Mouse (Mus musculus) macrophage (primary cell): Measurements from ENCODE around the gene Ptms. TPM values are rescaled to one million over a fixed set of nuclear protein-coding genes. Genes with fewer than 3 reads are reported as not detected.
A peak's percentile ranks its signal among the peaks of the same experiment; 100 is the strongest.

ENCODE experiments used
- H3K27ac ChIP-seq: fragments of 350-480 bp; formaldehyde crosslinking; 2 replicates; pipeline ENCODE4 v1.9.0; 2021
- H3K36me3 ChIP-seq: fragments of 350-480 bp; formaldehyde crosslinking; 2 replicates; pipeline ENCODE4 v1.9.0; 2021; ENCODE audit errors: inconsistent target
- H3K4me3 ChIP-seq: fragments of 350-480 bp; formaldehyde crosslinking; 2 replicates; pipeline ENCODE4 v1.9.0; 2021; ENCODE audit errors: inconsistent target
- H3K79me2 ChIP-seq: fragments of 350-480 bp; formaldehyde crosslinking; 2 replicates; pipeline ENCODE4 v1.9.0; 2021; ENCODE audit errors: inconsistent target
- WGBS: methylation state at CpG from one replicate; pipeline ENCODE4 v1.1.7; 2026; ENCODE audit warnings: inconsistent platforms; ENCODE audit not compliant: missing documents; 5-methylcytosine and 5-hydroxymethylcytosine counted together
- polyA plus RNA-seq: library from polyadenylated mRNA; stranded (reverse); fragments of 250-400 nt; gene quantifications from 3 replicates; pipeline ENCODE4 v1.2.4, GENCODE M21; 2018; ENCODE audit warnings: inconsistent platforms

Ptms gene
- polyA plus RNA-seq, 1 experiment from 2014 or later = 1,227 TPM

GRCm38 (mm10) chr6:124937493-124937892, 17.6 kb upstream of the Ptms start:
- Histone ChIP-seq H3K4me3 (no peak overlapping the region), H3K36me3 (peaks cover 34% of the 10 kb centered on the region), H3K79me2 (peaks cover 8% of the 10 kb centered on the region), H3K27ac (no peak overlapping the region)
- WGBS = 93% methylated on average over 2 of the region's 2 CpGs

GRCm38 (mm10) chr6:124936681-124937080, 16.8 kb upstream of the Ptms start:
- H3K27ac ChIP-seq = no peak overlapping the region
- peaks cover 34% of the 10 kb centered on the region for H3K36me3 ChIP-seq
- H3K79me2 ChIP-seq = peaks cover 16% of the 10 kb centered on the region
- WGBS = 100% methylated on average over 1 of the region's 1 CpGs
- no peak overlapping the region for H3K4me3 ChIP-seq

- no peak overlapping the region for H3K27ac ChIP-seq
- peaks cover 34% of the 10 kb centered on the region for H3K36me3 ChIP-seq
- H3K79me2 ChIP-seq = peaks cover 17% of the 10 kb centered on the region
- no peak overlapping the region for H3K4me3 ChIP-seq
- 96% methylated on average over 7 of the region's 7 CpGs for WGBS
These were observed 14.8 kb upstream of the Ptms start for GRCm38 (mm10) chr6:124934670-124935069.

- Histone ChIP-seq H3K79me2 (peaks cover 17% of the 10 kb centered on the region), H3K27ac (no peak overlapping the region), H3K4me3 (no peak overlapping the region), H3K36me3 (peaks cover 30% of the 10 kb centered on the region)
- 94% methylated on average over 3 of the region's 3 CpGs for WGBS
These were observed 13.2 kb upstream of the Ptms start for GRCm38 (mm10) chr6:124933127-124933526.

- Histone ChIP-seq H3K27ac (0 out of 2 replicates have a peak overlapping the region, but pooled peaks have one; percentile 45), H3K36me3 (peaks cover 30% of the 10 kb centered on the region), H3K4me3 (peak overlapping the region; percentile 70), H3K79me2 (peaks cover 17% of the 10 kb centered on the region)
- 80% methylated on average over 12 of the region's 12 CpGs for WGBS
These were observed 12.4 kb upstream of the Ptms start for GRCm38 (mm10) chr6:124932314-124932695.

- H3K79me2 ChIP-seq = peaks cover 17% of the 10 kb centered on the region
- H3K27ac ChIP-seq = peak overlapping the region; percentile 45
- peak overlapping the region; percentile 70 for H3K4me3 ChIP-seq
- 2% methylated on average over 48 of the region's 48 CpGs for WGBS
- peaks cover 30% of the 10 kb centered on the region for H3K36me3 ChIP-seq
These were observed 11.8 kb upstream of the Ptms start for GRCm38 (mm10) chr6:124931525-124932313.

GRCm38 (mm10) chr6:124930754-124931524, 11.0 kb upstream of the Ptms start, which contains the start of gene Mlf2:
Gene Mlf2 (plus strand): TSS chr6:124931386.
- Histone ChIP-seq H3K4me3 (peak within 1 kb of the TSS; percentile 70), H3K36me3 (peaks cover 24% of the 10 kb centered on the region), H3K27ac (peak within 1 kb of the TSS; percentile 55), H3K79me2 (peaks cover 17% of the 10 kb centered on the region)
- whole genome bisulfite sequencing = under 1% methylated on average over 53 of the region's 64 CpGs

GRCm38 (mm10) chr6:124930231-124930630, 10.3 kb upstream of the Ptms start:
- peaks cover 17% of the 10 kb centered on the region for H3K79me2 ChIP-seq
- H3K36me3 ChIP-seq = peaks cover 17% of the 10 kb centered on the region
- peak overlapping the region; percentile 17; the same call in 1 of the 2 replicates for H3K4me3 ChIP-seq
- 89% methylated on average over 1 of the region's 1 CpGs for WGBS
- peak overlapping the region; percentile 55 for H3K27ac ChIP-seq

GRCm38 (mm10) chr6:124925941-124926340, 6.0 kb upstream of the Ptms start:
- Histone ChIP-seq H3K4me3 (no peak overlapping the region), H3K27ac (no peak overlapping the region), H3K79me2 (no peaks in the 10 kb centered on the region), H3K36me3 (no peaks in the 10 kb centered on the region)
- WGBS = 37% methylated on average over 5 of the region's 5 CpGs

GRCm38 (mm10) chr6:124925173-124925793, 5.4 kb upstream of the Ptms start:
- H3K36me3 ChIP-seq = no peaks in the 10 kb centered on the region
- 67% methylated on average over 12 of the region's 12 CpGs for WGBS
- no peaks in the 10 kb centered on the region for H3K79me2 ChIP-seq
- no peak overlapping the region for H3K4me3 ChIP-seq
- no peak overlapping the region for H3K27ac ChIP-seq

GRCm38 (mm10) chr6:124921539-124921938, 1.6 kb upstream of the Ptms start:
- Histone ChIP-seq H3K27ac (peak overlapping the region; percentile 75), H3K4me3 (no peak overlapping the region), H3K79me2 (peaks cover 5% of the 10 kb centered on the region), H3K36me3 (no peaks in the 10 kb centered on the region)
- 29% methylated on average over 4 of the region's 4 CpGs for WGBS

- peaks cover 16% of the 10 kb centered on the region for H3K79me2 ChIP-seq
- no peak overlapping the region for H3K4me3 ChIP-seq
- WGBS = 50% methylated on average over 9 of the region's 9 CpGs
- peaks cover 2% of the 10 kb centered on the region; the same call in 1 of the 2 replicates for H3K36me3 ChIP-seq
- peak overlapping the region; percentile 75 for H3K27ac ChIP-seq
These were observed 599 bp upstream of the Ptms start for GRCm38 (mm10) chr6:124920318-124921085.

GRCm38 (mm10) chr6:124918890-124919627, 844 bp downstream of the Ptms start:
- Histone ChIP-seq H3K4me3 (no peak overlapping the region), H3K79me2 (peaks cover 25% of the 10 kb centered on the region), H3K27ac (no peak overlapping the region), H3K36me3 (peaks cover 17% of the 10 kb centered on the region; the same call in 1 of the 2 replicates)
- 61% methylated on average over 12 of the region's 14 CpGs for WGBS
